Mouse (Mus musculus): ENCODE measurements at regions not wholly inside any gene's neighbourhood (a gene's known extent, or its start where the extent isn't known, plus 50 kb on each side); places are given as distances from the start of the nearest gene placed in this dataset.
"Not testable (repeated sequence)": the region's sequence is repeated elsewhere in the genome, so short reads cannot be mapped to it uniquely, and the experiment has no call there.

- WGBS, result 69% methylated on average over 8 of the region's 8 CpGs
- no peaks in the 10 kb centered on the region for H3K4me1 ChIP-seq (replicated peaks; ENCODE audit: control insufficient read depth, insufficient read depth)
- H3K36me3 ChIP-seq (ENCODE audit: control insufficient read depth, insufficient read depth, low read length), result no peaks in the 10 kb centered on the region
- no peak overlapping the region for H3K4me2 ChIP-seq (replicated peaks; ENCODE audit: low read depth)
- H3K9ac ChIP-seq (ENCODE audit: low read length), result no peak overlapping the region
- H3K9me3 ChIP-seq (ENCODE audit: control insufficient read depth, low read length), result no peaks in the 10 kb centered on the region
- DNase-seq (ENCODE audit: low spot score) (peak; percentile 22), ATAC-seq (ENCODE audit: low FRiP score, low TSS enrichment) (peak; percentile 60; the same call in 1 of the 2 replicates)
- no peak overlapping the region for H3K27ac ChIP-seq (replicated peaks)
- TF ChIP-seq EP300 (optimal IDR thresholded peaks at IDR 0.05) (no peak), CTCF (IDR thresholded peaks at IDR 0.05; ENCODE audit: low read depth) (peak; percentile 65)
- H3K27me3 ChIP-seq (ENCODE audit: control insufficient read depth, insufficient read depth, low read length), result no peaks in the 10 kb centered on the region
- H3K4me3 ChIP-seq (ENCODE audit: low read depth, low read length), result no peak overlapping the region
Measured at GRCm38 (mm10) chr10:96230391-96230790, 94.0 kb downstream of the Gm5426 start.

- 73% methylated on average over 6 of the region's 6 CpGs for WGBS
Measured at GRCm38 (mm10) chr10:96231309-96231708, 94.9 kb downstream of the Gm5426 start.

GRCm38 (mm10) chr10:96232889-96233288, 96.5 kb downstream of the Gm5426 start:
- DNase-seq (ENCODE audit: low spot score) (no peak), ATAC-seq (ENCODE audit: low FRiP score, low TSS enrichment) (no peak)
- WGBS, result 42% methylated on average over 1 of the region's 1 CpGs
- Histone ChIP-seq H3K27ac (replicated peaks) (no peak overlapping the region), H3K4me1 (replicated peaks; ENCODE audit: control insufficient read depth, insufficient read depth) (no peaks in the 10 kb centered on the region), H3K4me2 (replicated peaks; ENCODE audit: low read depth) (no peak overlapping the region), H3K27me3 (ENCODE audit: control insufficient read depth, insufficient read depth, low read length) (no peaks in the 10 kb centered on the region), H3K36me3 (ENCODE audit: control insufficient read depth, insufficient read depth, low read length) (no peaks in the 10 kb centered on the region), H3K9me3 (ENCODE audit: control insufficient read depth, low read length) (no peaks in the 10 kb centered on the region), H3K4me3 (ENCODE audit: low read depth, low read length) (no peak overlapping the region), H3K9ac (ENCODE audit: low read length) (no peak overlapping the region)
- TF ChIP-seq EP300 (optimal IDR thresholded peaks at IDR 0.05) (no peak), CTCF (IDR thresholded peaks at IDR 0.05; ENCODE audit: low read depth) (no peak)

More at GRCm38 (mm10) chr10:96231309-96231708, 94.9 kb downstream of the Gm5426 start:
- ATAC-seq (ENCODE audit: low FRiP score, low TSS enrichment) (no peak), DNase-seq (ENCODE audit: low spot score) (no peak)
- Histone ChIP-seq H3K9me3 (ENCODE audit: control insufficient read depth, low read length) (no peaks in the 10 kb centered on the region), H3K27ac (replicated peaks) (no peak overlapping the region), H3K4me3 (ENCODE audit: low read depth, low read length) (no peak overlapping the region), H3K4me2 (replicated peaks; ENCODE audit: low read depth) (no peak overlapping the region), H3K27me3 (ENCODE audit: control insufficient read depth, insufficient read depth, low read length) (no peaks in the 10 kb centered on the region), H3K4me1 (replicated peaks; ENCODE audit: control insufficient read depth, insufficient read depth) (no peaks in the 10 kb centered on the region), H3K9ac (ENCODE audit: low read length) (no peak overlapping the region), H3K36me3 (ENCODE audit: control insufficient read depth, insufficient read depth, low read length) (no peaks in the 10 kb centered on the region)
- TF ChIP-seq EP300 (optimal IDR thresholded peaks at IDR 0.05), result no peak
- no peak for TF ChIP-seq CTCF (IDR thresholded peaks at IDR 0.05; ENCODE audit: low read depth)

- Histone ChIP-seq H3K36me3 (ENCODE audit: control insufficient read depth, insufficient read depth, low read length) (no peaks in the 10 kb centered on the region), H3K4me2 (replicated peaks; ENCODE audit: low read depth) (no peak overlapping the region), H3K9ac (ENCODE audit: low read length) (no peak overlapping the region), H3K27ac (replicated peaks) (no peak overlapping the region), H3K9me3 (ENCODE audit: control insufficient read depth, low read length) (no peaks in the 10 kb centered on the region), H3K4me1 (replicated peaks; ENCODE audit: control insufficient read depth, insufficient read depth) (no peaks in the 10 kb centered on the region), H3K27me3 (ENCODE audit: control insufficient read depth, insufficient read depth, low read length) (no peaks in the 10 kb centered on the region), H3K4me3 (ENCODE audit: low read depth, low read length) (no peak overlapping the region)
- DNase-seq (ENCODE audit: low spot score), result no peak
- 35% methylated on average over 9 of the region's 10 CpGs for WGBS
- no peak for ATAC-seq (ENCODE audit: low FRiP score, low TSS enrichment)
- no peak for TF ChIP-seq EP300 (optimal IDR thresholded peaks at IDR 0.05)
- TF ChIP-seq CTCF (IDR thresholded peaks at IDR 0.05; ENCODE audit: low read depth), result no peak
Measured at GRCm38 (mm10) chr10:96234564-96235412, 98.4 kb downstream of the Gm5426 start.

DNA sequence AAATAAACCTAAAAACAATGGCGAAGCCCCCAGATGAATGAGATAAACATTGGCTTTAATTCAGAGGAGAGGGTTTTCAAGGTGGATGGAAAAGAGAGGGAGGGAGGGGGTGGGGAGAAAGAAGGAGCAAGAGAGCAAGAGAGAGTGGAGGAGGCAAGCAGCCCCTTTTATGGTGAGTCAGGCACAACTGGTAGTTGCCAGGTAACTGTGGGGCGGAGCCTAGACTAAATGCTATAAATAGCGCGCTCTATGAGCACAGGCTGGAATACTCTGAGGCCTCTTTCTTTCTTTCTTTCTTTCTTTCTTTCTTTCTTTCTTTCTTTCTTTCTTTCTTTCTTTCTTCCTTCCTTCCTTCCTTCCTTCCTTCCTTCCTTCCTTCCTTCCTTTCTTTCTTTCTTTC, 99.6 kb downstream of the Gm5426 start:
- 80% methylated on average over 4 of the region's 4 CpGs for WGBS

GRCm38 (mm10) chr10:96236777-96237373, 100.5 kb downstream of the Gm5426 start:
- Histone ChIP-seq H3K9me3 (ENCODE audit: control insufficient read depth, low read length) (no peaks in the 10 kb centered on the region), H3K4me1 (replicated peaks; ENCODE audit: control insufficient read depth, insufficient read depth) (no peaks in the 10 kb centered on the region), H3K9ac (ENCODE audit: low read length) (no peak overlapping the region), H3K27me3 (ENCODE audit: control insufficient read depth, insufficient read depth, low read length) (no peaks in the 10 kb centered on the region), H3K27ac (replicated peaks) (no peak overlapping the region), H3K4me3 (ENCODE audit: low read depth, low read length) (no peak overlapping the region), H3K36me3 (ENCODE audit: control insufficient read depth, insufficient read depth, low read length) (no peaks in the 10 kb centered on the region), H3K4me2 (replicated peaks; ENCODE audit: low read depth) (no peak overlapping the region)
- DNase-seq (ENCODE audit: low spot score) (no peak), ATAC-seq (ENCODE audit: low FRiP score, low TSS enrichment) (no peak)
- TF ChIP-seq CTCF (IDR thresholded peaks at IDR 0.05; ENCODE audit: low read depth) (no peak), EP300 (optimal IDR thresholded peaks at IDR 0.05) (no peak)
- 92% methylated on average over 6 of the region's 6 CpGs for WGBS

More for the DNA sequence above, 99.6 kb downstream of the Gm5426 start:
- H3K4me3 ChIP-seq (ENCODE audit: low read depth, low read length); ATAC-seq (ENCODE audit: low FRiP score, low TSS enrichment); H3K4me2 ChIP-seq (replicated peaks; ENCODE audit: low read depth); H3K27ac ChIP-seq (replicated peaks); H3K36me3 ChIP-seq (ENCODE audit: control insufficient read depth, insufficient read depth, low read length); H3K27me3 ChIP-seq (ENCODE audit: control insufficient read depth, insufficient read depth, low read length); H3K9ac ChIP-seq (ENCODE audit: low read length); H3K4me1 ChIP-seq (replicated peaks; ENCODE audit: control insufficient read depth, insufficient read depth); H3K9me3 ChIP-seq (ENCODE audit: control insufficient read depth, low read length): not testable (repeated sequence)
- peak; percentile 19 for DNase-seq (ENCODE audit: low spot score)

Measured in stomach, postnatal 0 days (tissue).